Mouse (Mus musculus): ENCODE data around the gene Patj. TPM values are rescaled to one million over a fixed set of nuclear protein-coding genes. Genes with fewer than 3 reads are reported as not detected.

The Patj gene
- total and polyA plus RNA-seq, 2 experiments from 2014 or later, result 4.2 to 12.0 TPM

- Histone ChIP-seq H3K27me3 (ENCODE audit: insufficient read depth, low read length) (no peaks in the 10 kb centered on the region), H3K4me2 (ENCODE audit: low read depth) (no peak overlapping the region), H3K9ac (no peak overlapping the region), H3K9me3 (ENCODE audit: low read length) (no peaks in the 10 kb centered on the region), H3K27ac (ENCODE audit: low read depth, low read length) (no peak overlapping the region), H3K4me1 (ENCODE audit: insufficient read depth) (no peaks in the 10 kb centered on the region), H3K36me3 (ENCODE audit: insufficient read depth) (no peaks in the 10 kb centered on the region), H3K4me3 (ENCODE audit: low read depth, low read length) (no peak overlapping the region)
- TF ChIP-seq CTCF (IDR thresholded peaks at IDR 0.05; ENCODE audit: low read depth), result no peak
- DNase-seq (no peak), ATAC-seq (no peak)
- 80% methylated on average over 7 of the region's 7 CpGs for WGBS
These were observed 258.1 kb downstream of the Patj start for GRCm38 (mm10) chr4:98653650-98654049.

- H3K4me2 ChIP-seq (ENCODE audit: low read depth), result no peak overlapping the region
- no peaks in the 10 kb centered on the region for H3K36me3 ChIP-seq (ENCODE audit: insufficient read depth)
- H3K27me3 ChIP-seq (ENCODE audit: insufficient read depth, low read length), result no peaks in the 10 kb centered on the region
- no peak overlapping the region for H3K27ac ChIP-seq (ENCODE audit: low read depth, low read length)
- no peak for TF ChIP-seq CTCF (IDR thresholded peaks at IDR 0.05; ENCODE audit: low read depth)
- no peak overlapping the region for H3K9ac ChIP-seq
- no peaks in the 10 kb centered on the region for H3K4me1 ChIP-seq (ENCODE audit: insufficient read depth)
- no peak for DNase-seq
- 0 out of 2 replicates have a peak, but pooled peaks have one; percentile 18 for ATAC-seq
- WGBS, result 59% methylated on average over 2 of the region's 2 CpGs
- no peak overlapping the region for H3K4me3 ChIP-seq (ENCODE audit: low read depth, low read length)
- no peaks in the 10 kb centered on the region for H3K9me3 ChIP-seq (ENCODE audit: low read length)
These were observed 258.8 kb downstream of the Patj start for GRCm38 (mm10) chr4:98654419-98654821.

- no peak for DNase-seq
- no peaks in the 10 kb centered on the region for H3K36me3 ChIP-seq (ENCODE audit: insufficient read depth)
- H3K4me1 ChIP-seq (ENCODE audit: insufficient read depth), result no peaks in the 10 kb centered on the region
- no peak for ATAC-seq
- H3K4me3 ChIP-seq (ENCODE audit: low read depth, low read length), result no peak overlapping the region
- H3K4me2 ChIP-seq (ENCODE audit: low read depth), result no peak overlapping the region
- H3K9me3 ChIP-seq (ENCODE audit: low read length), result no peaks in the 10 kb centered on the region
- no peak for TF ChIP-seq CTCF (IDR thresholded peaks at IDR 0.05; ENCODE audit: low read depth)
- no peak overlapping the region for H3K9ac ChIP-seq
- WGBS, result 80% methylated on average over 1 of the region's 1 CpGs
- H3K27me3 ChIP-seq (ENCODE audit: insufficient read depth, low read length), result no peaks in the 10 kb centered on the region
- no peak overlapping the region for H3K27ac ChIP-seq (ENCODE audit: low read depth, low read length)
These were observed 261.2 kb downstream of the Patj start for GRCm38 (mm10) chr4:98656759-98657158.

- no peak overlapping the region for H3K4me2 ChIP-seq (ENCODE audit: low read depth)
- H3K27ac ChIP-seq (ENCODE audit: low read depth, low read length), result no peak overlapping the region
- 47% methylated on average over 2 of the region's 2 CpGs for WGBS
- H3K4me1 ChIP-seq (ENCODE audit: insufficient read depth), result no peaks in the 10 kb centered on the region
- H3K4me3 ChIP-seq (ENCODE audit: low read depth, low read length), result no peak overlapping the region
- H3K9ac ChIP-seq, result no peak overlapping the region
- DNase-seq, result no peak
- ATAC-seq, result no peak
- no peaks in the 10 kb centered on the region for H3K27me3 ChIP-seq (ENCODE audit: insufficient read depth, low read length)
- no peaks in the 10 kb centered on the region; the same call in 1 of the 2 replicates for H3K9me3 ChIP-seq (ENCODE audit: low read length)
- H3K36me3 ChIP-seq (ENCODE audit: insufficient read depth), result no peaks in the 10 kb centered on the region
- TF ChIP-seq CTCF (IDR thresholded peaks at IDR 0.05; ENCODE audit: low read depth), result no peak
These were observed 263.4 kb downstream of the Patj start for GRCm38 (mm10) chr4:98659032-98659431.

- H3K4me1 ChIP-seq (ENCODE audit: insufficient read depth), result no peaks in the 10 kb centered on the region
- ATAC-seq, result no peak
- 71% methylated on average over 2 of the region's 2 CpGs for WGBS
- no peak overlapping the region for H3K4me2 ChIP-seq (ENCODE audit: low read depth)
- H3K36me3 ChIP-seq (ENCODE audit: insufficient read depth), result no peaks in the 10 kb centered on the region
- H3K27me3 ChIP-seq (ENCODE audit: insufficient read depth, low read length), result no peaks in the 10 kb centered on the region
- no peak for TF ChIP-seq CTCF (IDR thresholded peaks at IDR 0.05; ENCODE audit: low read depth)
- H3K9me3 ChIP-seq (ENCODE audit: low read length), result no peaks in the 10 kb centered on the region; the same call in 1 of the 2 replicates
- no peak overlapping the region for H3K9ac ChIP-seq
- no peak for DNase-seq
- no peak overlapping the region for H3K27ac ChIP-seq (ENCODE audit: low read depth, low read length)
- H3K4me3 ChIP-seq (ENCODE audit: low read depth, low read length), result no peak overlapping the region
These were observed 264.9 kb downstream of the Patj start for GRCm38 (mm10) chr4:98660534-98660933.

GRCm38 (mm10) chr4:98665884-98666283, 270.3 kb downstream of the Patj start:
- Histone ChIP-seq H3K27ac (ENCODE audit: low read depth, low read length) (no peak overlapping the region), H3K27me3 (ENCODE audit: insufficient read depth, low read length) (no peaks in the 10 kb centered on the region), H3K9ac (no peak overlapping the region), H3K4me1 (ENCODE audit: insufficient read depth) (no peaks in the 10 kb centered on the region), H3K36me3 (ENCODE audit: insufficient read depth) (no peaks in the 10 kb centered on the region), H3K9me3 (ENCODE audit: low read length) (no peaks in the 10 kb centered on the region; the same call in 1 of the 2 replicates), H3K4me3 (ENCODE audit: low read depth, low read length) (no peak overlapping the region), H3K4me2 (ENCODE audit: low read depth) (no peak overlapping the region)
- TF ChIP-seq CTCF (IDR thresholded peaks at IDR 0.05; ENCODE audit: low read depth), result no peak
- 71% methylated on average over 7 of the region's 7 CpGs for WGBS
- ATAC-seq (no peak), DNase-seq (no peak)

GRCm38 (mm10) chr4:98666451-98666850, 270.9 kb downstream of the Patj start:
- Histone ChIP-seq H3K9ac (no peak overlapping the region), H3K27ac (ENCODE audit: low read depth, low read length) (no peak overlapping the region), H3K4me3 (ENCODE audit: low read depth, low read length) (no peak overlapping the region), H3K36me3 (ENCODE audit: insufficient read depth) (no peaks in the 10 kb centered on the region), H3K9me3 (ENCODE audit: low read length) (no peaks in the 10 kb centered on the region; the same call in 1 of the 2 replicates), H3K27me3 (ENCODE audit: insufficient read depth, low read length) (no peaks in the 10 kb centered on the region), H3K4me1 (ENCODE audit: insufficient read depth) (no peaks in the 10 kb centered on the region), H3K4me2 (ENCODE audit: low read depth) (no peak overlapping the region)
- DNase-seq, result no peak
- no peak for TF ChIP-seq CTCF (IDR thresholded peaks at IDR 0.05; ENCODE audit: low read depth)
- no peak for ATAC-seq
- 87% methylated on average over 1 of the region's 1 CpGs for WGBS

Measured in forebrain, postnatal 0 days (tissue).